Mouse (Mus musculus) adrenal gland, postnatal 0 days (tissue): Measurements from ENCODE around the gene Enc1. TPM values are rescaled to one million over a fixed set of nuclear protein-coding genes. Genes with fewer than 3 reads are reported as not detected.

Experiments
- polyA plus RNA-seq: library from polyadenylated mRNA; unstranded; fragments of >200 nt; fragmentation: Nextera tagmentation; extraction: Ambion mirVana; gene quantifications from 2 replicates; pipeline ENCODE4 v1.2.1, GENCODE M21; 2015

Enc1 gene
- 1.5 and 2.0 TPM in 2 replicates for polyA plus RNA-seq

DNA sequence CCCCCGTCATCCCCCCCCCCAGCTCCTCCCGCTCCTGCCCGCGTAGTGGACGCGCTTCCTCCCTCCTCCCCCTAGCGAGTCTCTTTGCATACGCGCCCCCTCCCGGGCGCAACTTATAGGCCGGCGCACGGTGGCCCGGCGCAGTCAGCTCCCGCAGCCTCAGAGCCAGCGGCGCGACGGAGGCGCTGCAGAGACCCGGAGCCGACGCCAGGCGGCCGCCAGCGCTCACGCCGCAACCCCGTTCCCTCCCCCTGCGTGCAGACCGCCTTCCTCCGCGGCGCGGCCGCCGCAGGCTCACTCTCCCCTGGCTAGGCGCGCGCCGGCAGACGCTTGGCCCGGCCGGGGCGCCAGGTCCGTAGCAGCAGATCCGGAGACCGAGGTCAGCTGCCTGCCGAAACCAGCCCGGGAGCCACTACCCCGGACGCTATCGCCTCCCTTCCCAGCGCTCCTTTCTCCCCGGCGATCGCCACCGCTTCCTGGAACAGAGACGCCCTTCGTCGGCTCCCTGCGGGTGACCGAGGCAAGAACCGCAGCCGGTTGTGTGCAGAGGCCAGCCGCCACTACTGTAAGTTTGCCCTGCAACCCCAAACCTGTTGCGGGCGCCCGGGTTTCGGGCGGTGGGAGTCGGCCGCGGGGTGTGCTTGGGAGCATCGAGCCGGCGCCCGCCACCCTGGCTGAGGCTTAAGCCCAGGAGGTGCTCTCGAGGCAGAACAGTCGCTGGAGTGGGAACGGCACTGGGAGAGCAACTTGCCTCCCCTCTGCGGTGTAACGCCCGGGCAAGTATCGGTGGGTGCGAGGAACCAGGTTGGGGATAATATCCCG lies at the start of gene Enc1:
TSS of gene Enc1 (plus strand) at position 141 of the 822 bp plus-strand sequence.

GRCm38 (mm10) chr13:97197932-97198562 lies 42.9 kb upstream of the Enc1 start, which contains the start of gene Hexb:
Gene Hexb, minus strand, starts transcription at chr13:97198357.

Other genes starting within 250 kb of the Enc1 start
- gene 1700029F12Rik, start 206.7 kb upstream of the Enc1 start, polyA plus RNA-seq, result 0.25 and 0.58 TPM in 2 replicates
- gene Fam169a, start 173.8 kb upstream of the Enc1 start, polyA plus RNA-seq, result 2.1 and 2.4 TPM in 2 replicates
- gene Gm6169, start 141.9 kb upstream of the Enc1 start, polyA plus RNA-seq, result 2.3 and 3.5 TPM in 2 replicates
- gene Gfm2, start 103.2 kb upstream of the Enc1 start, polyA plus RNA-seq, result 11.4 and 20.5 TPM in 2 replicates
- gene Nsa2, start 103.2 kb upstream of the Enc1 start, polyA plus RNA-seq, result 62.2 and 73.0 TPM in 2 replicates
- 39.2 and 42.9 TPM in 2 replicates for gene Hexb, start 42.7 kb upstream of the Enc1 start, polyA plus RNA-seq